Mouse (Mus musculus) midbrain, embryonic 11.5 days (tissue): ENCODE results near the gene Tmem140. TPM values are rescaled to one million over a fixed set of nuclear protein-coding genes. Genes with fewer than 3 reads are reported as not detected.

Experiments
- ATAC-seq: fragments of 200-750 bp; cut with Nextera tagmentation; 2 replicates; pipeline ENCODE4 v1.8.0; 2017; ENCODE audit warnings: moderate TSS enrichment, moderate library complexity; ENCODE audit not compliant: low FRiP score
- DNase-seq: peaks from one replicate; pipeline ENCODE4 v3.0.0; 2015; ENCODE audit warnings: low spot score; ENCODE audit errors: missing footprints
- H3K27ac ChIP-seq: fragments of 300-500 bp; sonication (generic); 2 replicates; pipeline ENCODE4 v1.5.1; 2014; ENCODE audit warnings: low read depth, low read length
- H3K27me3 ChIP-seq: fragments of 300-500 bp; sonication (generic); 2 replicates; pipeline ENCODE4 v1.6.1; 2014; ENCODE audit warnings: mild to moderate bottlenecking, low read length, moderate library complexity, mixed read lengths; ENCODE audit not compliant: control insufficient read depth, insufficient read depth
- H3K36me3 ChIP-seq: fragments of 300-500 bp; sonication (generic); 2 replicates; pipeline ENCODE4 v1.6.1; 2014; ENCODE audit warnings: mild to moderate bottlenecking, low read length, moderate library complexity, mixed read lengths; ENCODE audit not compliant: control insufficient read depth, insufficient read depth
- H3K4me1 ChIP-seq: fragments of 300-500 bp; sonication (generic); 2 replicates; pipeline ENCODE4 v1.6.1; 2014; ENCODE audit warnings: low read length; ENCODE audit not compliant: control insufficient read depth, insufficient read depth
- H3K4me2 ChIP-seq: fragments of 300-500 bp; sonication (generic); 2 replicates; pipeline ENCODE4 v1.6.1; 2014; ENCODE audit warnings: mild to moderate bottlenecking, moderate library complexity
- H3K4me3 ChIP-seq: fragments of 300-500 bp; sonication (generic); 2 replicates; pipeline ENCODE4 v1.5.1; 2014; ENCODE audit warnings: low read depth, low read length
- H3K9ac ChIP-seq: fragments of 300-500 bp; sonication (generic); 2 replicates; pipeline ENCODE4 v1.6.1; 2014; ENCODE audit warnings: low read length
- H3K9me3 ChIP-seq: fragments of 300-500 bp; sonication (generic); 2 replicates; pipeline ENCODE4 v1.6.1; 2016; ENCODE audit warnings: low read length; ENCODE audit not compliant: control insufficient read depth
- WGBS: fragments of 180-500 bp; shearing (Covaris S2); extraction: QIAGEN DNeasy Blood & Tissue Kit; methylation state at CpG from one replicate; pipeline ENCODE4 v1.1.7; 2014; 5-methylcytosine and 5-hydroxymethylcytosine counted together
- polyA plus RNA-seq: library from polyadenylated mRNA; unstranded; fragments of >200 nt; fragmentation: Nextera tagmentation; extraction: Ambion mirVana; gene quantifications from 2 replicates; pipeline ENCODE4 v1.2.1, GENCODE M21; 2014

Gene Tmem140
- polyA plus RNA-seq, 1 experiment from 2014 or later: 1.00 TPM

DNA sequence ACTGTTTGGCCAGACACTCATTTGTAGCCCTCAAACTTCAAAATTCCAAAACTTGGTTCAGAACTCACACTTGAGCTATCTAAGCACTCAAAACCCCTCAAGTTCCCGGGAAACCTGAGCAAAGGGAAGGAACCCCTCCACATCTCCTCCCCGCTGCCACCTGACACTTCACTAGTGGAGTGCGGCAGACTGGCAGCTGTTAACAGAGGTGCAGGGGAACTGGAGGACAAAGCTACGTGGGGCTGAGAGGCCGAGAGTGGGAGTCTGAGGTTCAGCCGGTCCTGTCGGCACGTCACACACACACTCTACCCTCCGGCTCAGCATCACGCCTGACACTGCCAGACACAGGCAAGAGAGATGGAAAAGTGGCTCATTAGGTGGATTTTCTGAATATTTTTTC, 40.9 kb downstream of the Tmem140 start:
- Histone ChIP-seq H3K9ac (no peak overlapping the region), H3K36me3 (peaks cover 11% of the 10 kb centered on the region; the same call in 1 of the 2 replicates), H3K4me2 (no peak overlapping the region), H3K4me1 (no peaks in the 10 kb centered on the region; the same call in 1 of the 2 replicates), H3K27me3 (no peaks in the 10 kb centered on the region), H3K9me3 (no peaks in the 10 kb centered on the region), H3K27ac (no peak overlapping the region), H3K4me3 (no peak overlapping the region)
- no peak for DNase-seq
- ATAC-seq: no peak
- WGBS: 88% methylated on average over 10 of the region's 10 CpGs

GRCm38 (mm10) chr6:34904361-34904760, 41.4 kb downstream of the Tmem140 start:
- no peak overlapping the region for H3K4me3 ChIP-seq
- no peak overlapping the region for H3K27ac ChIP-seq
- no peak overlapping the region for H3K4me2 ChIP-seq
- 88% methylated on average over 6 of the region's 6 CpGs for WGBS
- no peak for ATAC-seq
- no peaks in the 10 kb centered on the region for H3K9me3 ChIP-seq
- H3K36me3 ChIP-seq: peaks cover 6% of the 10 kb centered on the region; the same call in 1 of the 2 replicates
- no peak for DNase-seq
- H3K9ac ChIP-seq: no peak overlapping the region
- H3K27me3 ChIP-seq: no peaks in the 10 kb centered on the region
- H3K4me1 ChIP-seq: peaks cover 1% of the 10 kb centered on the region

- 88% methylated on average over 2 of the region's 2 CpGs for WGBS
- Histone ChIP-seq H3K4me2 (no peak overlapping the region), H3K9me3 (no peaks in the 10 kb centered on the region), H3K9ac (no peak overlapping the region), H3K36me3 (peaks cover 5% of the 10 kb centered on the region; the same call in 1 of the 2 replicates), H3K27ac (no peak overlapping the region), H3K4me3 (no peak overlapping the region), H3K27me3 (no peaks in the 10 kb centered on the region), H3K4me1 (peaks cover 8% of the 10 kb centered on the region)
- DNase-seq (no peak), ATAC-seq (no peak)
Observed at GRCm38 (mm10) chr6:34906125-34906524, 43.2 kb downstream of the Tmem140 start.

GRCm38 (mm10) chr6:34906661-34907060, 43.7 kb downstream of the Tmem140 start:
- Histone ChIP-seq H3K4me2 (no peak overlapping the region), H3K4me3 (no peak overlapping the region), H3K27ac (no peak overlapping the region), H3K9me3 (no peaks in the 10 kb centered on the region), H3K9ac (no peak overlapping the region), H3K27me3 (no peaks in the 10 kb centered on the region), H3K36me3 (peaks cover 5% of the 10 kb centered on the region; the same call in 1 of the 2 replicates), H3K4me1 (peaks cover 8% of the 10 kb centered on the region)
- 96% methylated on average over 4 of the region's 4 CpGs for WGBS
- DNase-seq (no peak), ATAC-seq (no peak)

DNA sequence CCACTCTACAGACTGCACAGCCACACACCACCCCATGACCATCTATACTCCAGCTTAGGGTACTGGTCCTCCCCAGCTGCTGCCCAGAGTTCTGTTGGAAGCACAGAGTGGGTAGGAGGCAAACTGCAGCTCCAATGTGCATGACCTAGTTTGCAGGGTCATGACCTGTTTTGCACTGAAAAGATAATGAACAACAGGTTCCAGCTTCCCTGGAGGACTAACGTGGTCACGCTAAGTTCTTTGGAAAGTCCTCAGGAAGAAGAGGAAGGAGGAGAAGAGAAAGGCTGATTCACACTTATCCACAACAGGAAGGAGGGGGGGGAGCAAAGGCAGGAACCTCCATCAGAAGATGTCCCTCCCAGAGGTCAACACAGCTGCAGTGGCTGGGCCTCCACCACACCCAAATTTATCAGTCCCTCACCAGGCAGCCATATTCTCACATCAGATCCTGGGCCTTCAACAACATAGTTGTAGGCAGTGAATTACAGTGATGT, 44.2 kb downstream of the Tmem140 start:
- Histone ChIP-seq H3K36me3 (peaks cover 5% of the 10 kb centered on the region; the same call in 1 of the 2 replicates), H3K9ac (no peak overlapping the region)
- WGBS: 79% methylated on average over 2 of the region's 2 CpGs

DNA sequence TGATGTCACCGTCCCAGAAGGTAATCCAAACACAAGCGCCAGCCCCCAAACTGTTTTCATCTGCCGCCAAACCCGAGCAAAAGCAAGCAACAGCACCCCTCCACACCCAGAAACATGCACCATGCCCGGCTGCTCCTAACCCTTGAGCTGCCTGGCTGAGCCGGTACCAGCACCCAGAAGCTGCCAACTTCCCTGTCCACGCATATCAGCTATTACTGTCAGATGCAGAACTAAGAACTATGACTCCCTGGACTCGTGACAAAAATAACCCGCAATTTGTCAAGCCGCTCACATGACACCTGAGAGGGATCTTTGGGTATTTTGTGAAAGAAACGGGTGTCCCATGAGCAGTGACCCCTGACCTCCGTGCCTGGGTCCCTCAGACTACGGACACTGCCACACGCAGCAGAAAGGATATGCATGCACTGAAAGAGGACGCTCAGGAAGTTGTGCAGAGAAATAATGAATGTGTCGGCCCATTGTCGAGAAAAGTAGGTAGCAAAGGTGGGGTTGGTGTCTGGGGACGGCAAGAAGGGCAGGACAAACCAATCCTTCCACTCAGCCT, 44.8 kb downstream of the Tmem140 start:
- H3K36me3 ChIP-seq: peaks cover 5% of the 10 kb centered on the region; the same call in 1 of the 2 replicates
- DNase-seq (no peak), ATAC-seq (no peak)
- no peak overlapping the region for H3K4me3 ChIP-seq
- no peak overlapping the region for H3K9ac ChIP-seq
- H3K4me2 ChIP-seq: no peak overlapping the region
- no peak overlapping the region for H3K27ac ChIP-seq
- 87% methylated on average over 18 of the region's 18 CpGs for WGBS
- H3K4me1 ChIP-seq: peaks cover 8% of the 10 kb centered on the region; the same call in 1 of the 2 replicates
- no peaks in the 10 kb centered on the region for H3K9me3 ChIP-seq
- no peaks in the 10 kb centered on the region for H3K27me3 ChIP-seq

More for the DNA sequence above, 44.2 kb downstream of the Tmem140 start:
- no peak for DNase-seq
- Histone ChIP-seq H3K4me3 (no peak overlapping the region), H3K9me3 (no peaks in the 10 kb centered on the region), H3K4me2 (no peak overlapping the region), H3K27ac (no peak overlapping the region), H3K4me1 (peaks cover 8% of the 10 kb centered on the region), H3K27me3 (no peaks in the 10 kb centered on the region)
- ATAC-seq: no peak

DNA sequence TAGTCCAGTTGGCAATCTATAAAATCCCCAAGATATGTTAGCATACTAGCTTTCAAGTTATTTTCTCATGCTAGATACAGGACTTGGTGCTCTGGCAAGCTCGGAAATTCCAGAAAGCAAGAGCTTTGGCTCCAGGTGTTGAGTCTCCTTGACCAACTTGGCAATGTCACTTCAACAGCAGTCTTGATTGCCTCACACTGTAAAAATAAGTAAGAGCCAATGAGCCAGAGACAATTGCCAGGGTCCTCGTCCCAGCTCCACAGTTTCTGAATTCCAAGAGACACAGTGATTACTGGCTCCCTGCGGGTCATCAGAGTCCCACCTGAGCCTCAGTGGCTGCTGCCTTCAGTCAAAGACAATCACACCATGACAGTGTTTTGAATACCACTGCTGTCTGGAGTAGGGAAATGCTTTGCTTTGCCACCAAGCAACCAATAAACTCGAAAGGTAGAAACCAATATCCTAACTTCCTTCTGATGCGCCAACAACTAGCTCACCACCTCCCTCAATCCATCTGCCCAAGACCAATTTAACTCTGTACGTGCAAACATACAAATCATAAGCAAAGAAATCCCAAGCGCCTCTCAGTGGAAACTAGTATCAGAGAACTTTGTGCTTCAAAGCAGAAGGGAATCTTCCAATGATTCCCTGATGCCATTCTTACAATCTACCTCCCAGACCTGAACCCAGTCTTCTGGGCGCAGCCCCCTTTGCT, 46.8 kb downstream of the Tmem140 start:
- Histone ChIP-seq H3K4me1 (peaks cover 8% of the 10 kb centered on the region; the same call in 1 of the 2 replicates), H3K9ac (peak overlapping the region; percentile 75), H3K4me3 (peak overlapping the region; percentile 66), H3K4me2 (peak overlapping the region; percentile 49), H3K36me3 (peaks cover 5% of the 10 kb centered on the region; the same call in 1 of the 2 replicates), H3K27ac (no peak overlapping the region), H3K27me3 (no peaks in the 10 kb centered on the region), H3K9me3 (no peaks in the 10 kb centered on the region)
- WGBS: 52% methylated on average over 8 of the region's 8 CpGs
- no peak for DNase-seq
- ATAC-seq: no peak

GRCm38 (mm10) chr6:34910371-34911219, 47.6 kb downstream of the Tmem140 start, which contains the start of gene Wdr91:
Wdr91 (minus strand) TSS chr6:34910876.
- Histone ChIP-seq H3K4me3 (peak within 1 kb of the TSS; percentile 66), H3K4me1 (peaks cover 8% of the 10 kb centered on the region; the same call in 1 of the 2 replicates), H3K27ac (peak within 1 kb of the TSS; percentile 70; the same call in 1 of the 2 replicates), H3K27me3 (no peaks in the 10 kb centered on the region), H3K9me3 (no peaks in the 10 kb centered on the region), H3K9ac (peak within 1 kb of the TSS; percentile 75), H3K36me3 (0 out of 2 replicates have a peak, but pooled peaks cover 3% of the 10 kb centered on the region), H3K4me2 (peak within 1 kb of the TSS; percentile 49)
- DNase-seq: peak; percentile 100
- peak; percentile 95 for ATAC-seq
- under 1% methylated on average over 64 of the region's 64 CpGs for WGBS
